Mouse (Mus musculus): ENCODE data around the gene Clcn3. TPM values are rescaled to one million over a fixed set of nuclear protein-coding genes. Genes with fewer than 3 reads are reported as not detected.

Clcn3 gene
- polyA plus RNA-seq, 1 experiment from 2014 or later: 31.5 TPM

GRCm38 (mm10) chr8:60971808-60972207 lies 11.3 kb downstream of the Clcn3 start:
- Histone ChIP-seq H3K27ac (no peak overlapping the region), H3K27me3 (ENCODE audit: poor library complexity, severe bottlenecking) (no peaks in the 10 kb centered on the region), H3K9me3 (no peaks in the 10 kb centered on the region), H3K36me3 (replicated peaks) (no peaks in the 10 kb centered on the region), H3K4me1 (peaks cover 5% of the 10 kb centered on the region; the same call in 1 of the 2 replicates), H3K4me3 (no peak overlapping the region)
- DNase-seq (ENCODE audit: extremely low spot score, low spot score): no peak
- 91% methylated on average over 4 of the region's 4 CpGs for WGBS

GRCm38 (mm10) chr8:60969091-60969490 lies 14.0 kb downstream of the Clcn3 start:
- Histone ChIP-seq H3K4me1 (peaks cover 21% of the 10 kb centered on the region), H3K27me3 (ENCODE audit: poor library complexity, severe bottlenecking) (no peaks in the 10 kb centered on the region), H3K36me3 (replicated peaks) (no peaks in the 10 kb centered on the region), H3K27ac (no peak overlapping the region), H3K4me3 (no peak overlapping the region), H3K9me3 (no peaks in the 10 kb centered on the region)
- 38% methylated on average over 2 of the region's 2 CpGs for WGBS
- no peak for DNase-seq (ENCODE audit: extremely low spot score, low spot score)

GRCm38 (mm10) chr8:60965741-60966140 lies 17.4 kb downstream of the Clcn3 start:
- Histone ChIP-seq H3K9me3 (no peaks in the 10 kb centered on the region), H3K36me3 (replicated peaks) (no peaks in the 10 kb centered on the region), H3K4me1 (peaks cover 37% of the 10 kb centered on the region), H3K4me3 (no peak overlapping the region), H3K27ac (no peak overlapping the region), H3K27me3 (ENCODE audit: poor library complexity, severe bottlenecking) (no peaks in the 10 kb centered on the region)
- DNase-seq (ENCODE audit: extremely low spot score, low spot score): no peak
- WGBS: 82% methylated on average over 3 of the region's 3 CpGs

- no peak for DNase-seq (ENCODE audit: extremely low spot score, low spot score)
- Histone ChIP-seq H3K4me1 (peaks cover 37% of the 10 kb centered on the region), H3K36me3 (replicated peaks) (no peaks in the 10 kb centered on the region), H3K9me3 (no peaks in the 10 kb centered on the region), H3K4me3 (no peak overlapping the region), H3K27me3 (ENCODE audit: poor library complexity, severe bottlenecking) (no peaks in the 10 kb centered on the region), H3K27ac (no peak overlapping the region)
- WGBS: 68% methylated on average over 6 of the region's 6 CpGs
These were observed 17.8 kb downstream of the Clcn3 start for GRCm38 (mm10) chr8:60965306-60965705.

- no peaks in the 10 kb centered on the region for H3K27me3 ChIP-seq (ENCODE audit: poor library complexity, severe bottlenecking)
- H3K4me1 ChIP-seq: peaks cover 37% of the 10 kb centered on the region
- H3K36me3 ChIP-seq (replicated peaks): no peaks in the 10 kb centered on the region
- no peak overlapping the region for H3K27ac ChIP-seq
- no peak overlapping the region for H3K4me3 ChIP-seq
- H3K9me3 ChIP-seq: no peaks in the 10 kb centered on the region
- 79% methylated on average over 4 of the region's 4 CpGs for WGBS
- DNase-seq (ENCODE audit: extremely low spot score, low spot score): no peak
These were observed 18.6 kb downstream of the Clcn3 start for GRCm38 (mm10) chr8:60964518-60964917.

- no peaks in the 10 kb centered on the region for H3K36me3 ChIP-seq (replicated peaks)
- H3K9me3 ChIP-seq: no peaks in the 10 kb centered on the region
- H3K27ac ChIP-seq: no peak overlapping the region
- no peak for DNase-seq (ENCODE audit: extremely low spot score, low spot score)
- no peaks in the 10 kb centered on the region for H3K27me3 ChIP-seq (ENCODE audit: poor library complexity, severe bottlenecking)
- WGBS: 44% methylated on average over 2 of the region's 2 CpGs
- H3K4me3 ChIP-seq: no peak overlapping the region
- peaks cover 32% of the 10 kb centered on the region for H3K4me1 ChIP-seq
These were observed 19.2 kb downstream of the Clcn3 start for GRCm38 (mm10) chr8:60963931-60964330.

GRCm38 (mm10) chr8:60962763-60963162 lies 20.3 kb downstream of the Clcn3 start:
- H3K4me1 ChIP-seq: peaks cover 32% of the 10 kb centered on the region
- H3K36me3 ChIP-seq (replicated peaks): no peaks in the 10 kb centered on the region
- no peaks in the 10 kb centered on the region for H3K27me3 ChIP-seq (ENCODE audit: poor library complexity, severe bottlenecking)
- H3K27ac ChIP-seq: no peak overlapping the region
- WGBS: 93% methylated on average over 3 of the region's 3 CpGs
- no peaks in the 10 kb centered on the region for H3K9me3 ChIP-seq
- DNase-seq (ENCODE audit: extremely low spot score, low spot score): no peak
- H3K4me3 ChIP-seq: no peak overlapping the region

- WGBS: 90% methylated on average over 7 of the region's 7 CpGs
- no peaks in the 10 kb centered on the region for H3K36me3 ChIP-seq (replicated peaks)
- H3K27me3 ChIP-seq (ENCODE audit: poor library complexity, severe bottlenecking): no peaks in the 10 kb centered on the region
- no peaks in the 10 kb centered on the region for H3K9me3 ChIP-seq
- no peak for DNase-seq (ENCODE audit: extremely low spot score, low spot score)
- H3K4me1 ChIP-seq: peaks cover 35% of the 10 kb centered on the region
- no peak overlapping the region for H3K4me3 ChIP-seq
- no peak overlapping the region for H3K27ac ChIP-seq
These were observed 26.3 kb downstream of the Clcn3 start for GRCm38 (mm10) chr8:60956847-60957246.

GRCm38 (mm10) chr8:60954281-60955014 lies 28.7 kb downstream of the Clcn3 start:
- H3K4me3 ChIP-seq: peak overlapping the region; percentile 55
- no peaks in the 10 kb centered on the region for H3K9me3 ChIP-seq
- peak; percentile 81 for DNase-seq (ENCODE audit: extremely low spot score, low spot score)
- H3K27ac ChIP-seq: peak overlapping the region; percentile 94
- WGBS: under 1% methylated on average over 15 of the region's 15 CpGs
- no peaks in the 10 kb centered on the region for H3K36me3 ChIP-seq (replicated peaks)
- H3K27me3 ChIP-seq (ENCODE audit: poor library complexity, severe bottlenecking): no peaks in the 10 kb centered on the region
- peaks cover 58% of the 10 kb centered on the region for H3K4me1 ChIP-seq

GRCm38 (mm10) chr8:60952803-60953202 lies 30.3 kb downstream of the Clcn3 start:
- H3K9me3 ChIP-seq: no peaks in the 10 kb centered on the region
- H3K27me3 ChIP-seq (ENCODE audit: poor library complexity, severe bottlenecking): no peaks in the 10 kb centered on the region
- H3K4me3 ChIP-seq: peak overlapping the region; percentile 55
- H3K27ac ChIP-seq: peak overlapping the region; percentile 94
- peaks cover 58% of the 10 kb centered on the region for H3K4me1 ChIP-seq
- DNase-seq (ENCODE audit: extremely low spot score, low spot score): no peak
- no peaks in the 10 kb centered on the region for H3K36me3 ChIP-seq (replicated peaks)
- WGBS: 51% methylated on average over 5 of the region's 5 CpGs

- Histone ChIP-seq H3K27ac (no peak overlapping the region; the same call in 1 of the 2 replicates), H3K36me3 (replicated peaks) (no peaks in the 10 kb centered on the region), H3K9me3 (no peaks in the 10 kb centered on the region), H3K4me1 (peaks cover 52% of the 10 kb centered on the region), H3K4me3 (no peak overlapping the region), H3K27me3 (ENCODE audit: poor library complexity, severe bottlenecking) (no peaks in the 10 kb centered on the region)
- WGBS: 93% methylated on average over 1 of the region's 1 CpGs
- no peak for DNase-seq (ENCODE audit: extremely low spot score, low spot score)
These were observed 31.3 kb downstream of the Clcn3 start for GRCm38 (mm10) chr8:60951757-60952156.

- no peaks in the 10 kb centered on the region for H3K36me3 ChIP-seq (replicated peaks)
- no peak overlapping the region for H3K4me3 ChIP-seq
- WGBS: 63% methylated on average over 4 of the region's 4 CpGs
- no peak for DNase-seq (ENCODE audit: extremely low spot score, low spot score)
- H3K4me1 ChIP-seq: peaks cover 52% of the 10 kb centered on the region
- H3K27me3 ChIP-seq (ENCODE audit: poor library complexity, severe bottlenecking): no peaks in the 10 kb centered on the region
- H3K9me3 ChIP-seq: no peaks in the 10 kb centered on the region
- H3K27ac ChIP-seq: peak overlapping the region; percentile 59; the same call in 1 of the 2 replicates
These were observed 31.8 kb downstream of the Clcn3 start for GRCm38 (mm10) chr8:60951271-60951670.

- peak overlapping the region; percentile 35; the same call in 1 of the 2 replicates for H3K27ac ChIP-seq
- whole genome bisulfite sequencing: 78% methylated on average over 4 of the region's 4 CpGs
- no peak for DNase-seq (ENCODE audit: extremely low spot score, low spot score)
These were observed 33.2 kb downstream of the Clcn3 start for GRCm38 (mm10) chr8:60949859-60950258.

More at GRCm38 (mm10) chr8:60949859-60950258, 33.2 kb downstream of the Clcn3 start:
- Histone ChIP-seq H3K9me3 (no peaks in the 10 kb centered on the region), H3K36me3 (replicated peaks) (no peaks in the 10 kb centered on the region), H3K4me3 (no peak overlapping the region), H3K4me1 (peaks cover 48% of the 10 kb centered on the region), H3K27me3 (ENCODE audit: poor library complexity, severe bottlenecking) (no peaks in the 10 kb centered on the region)
